Mouse (Mus musculus): ENCODE measurements around the gene Eif4a3.

DNA sequence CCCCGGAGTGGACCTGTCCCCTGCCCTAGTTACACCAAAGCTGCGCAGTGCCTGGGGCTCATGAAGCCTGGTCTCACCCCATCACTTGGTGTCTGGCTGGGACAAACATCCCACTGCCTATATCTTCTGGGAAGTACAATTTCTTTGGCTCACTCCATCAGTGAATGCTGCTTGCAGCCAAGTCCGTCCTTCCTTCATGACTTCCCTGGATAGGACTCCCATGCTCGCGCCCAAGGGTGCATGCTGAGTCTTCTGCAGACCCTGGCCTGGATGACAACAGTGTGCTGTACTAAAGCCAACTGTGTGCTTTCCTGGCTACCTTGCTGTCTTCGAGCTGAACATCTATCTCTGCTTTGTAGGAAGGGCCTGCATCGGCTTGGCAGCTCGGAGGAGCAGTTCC is 44.3 kb upstream of the Eif4a3 start:
- no peak for TF ChIP-seq CTCF (IDR thresholded peaks at IDR 0.05; ENCODE audit: low read depth, low read length)
- no peak for TF ChIP-seq GATA1 (IDR thresholded peaks at IDR 0.05; ENCODE audit: borderline replicate concordance, low read length)
- TF ChIP-seq TAL1 (conservative IDR thresholded peaks at IDR 0.05; ENCODE audit: low read depth, low read length) = no peak
- no peak for TF ChIP-seq POLR2AphosphoS5 (IDR thresholded peaks at IDR 0.05; ENCODE audit: insufficient replicate concordance, low read depth, low read length)
